Mouse (Mus musculus) adrenal gland, adult 8-10 months (tissue): ENCODE measurements around the gene Ube2u. TPM values are rescaled to one million over a fixed set of nuclear protein-coding genes. Genes with fewer than 3 reads are reported as not detected.

ENCODE experiments used
- DNase-seq: peaks from one replicate; pipeline ENCODE4 v3.0.0; 2022
- total RNA-seq, 4 experiments: library from RNA; stranded (reverse); gene quantifications; 2 replicates each; pipeline ENCODE4 v1.2.4; 2022

Gene Ube2u
- total RNA-seq, 4 experiments from 2014 or later, result not detected

DNA sequence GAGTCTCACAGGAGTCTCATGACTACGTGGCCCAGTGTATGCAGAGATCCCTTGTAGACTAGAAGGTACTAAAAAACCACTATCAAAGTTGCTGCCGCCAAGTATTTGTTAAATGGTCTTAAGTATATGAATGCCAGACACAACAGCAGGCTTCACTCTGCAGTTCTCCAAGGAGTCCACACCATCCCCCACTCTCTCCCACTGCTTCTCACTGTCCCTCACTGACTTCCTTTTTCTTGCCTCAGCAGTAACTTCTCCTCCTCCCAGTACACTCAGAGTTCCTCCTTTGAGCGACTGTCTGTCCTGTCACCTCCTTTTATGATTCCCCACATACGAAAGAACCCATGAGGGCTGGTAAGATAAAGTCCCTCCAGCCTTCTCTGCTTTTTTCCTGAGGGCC, 69.3 kb downstream of the Ube2u start:
- no peak for DNase-seq

DNA sequence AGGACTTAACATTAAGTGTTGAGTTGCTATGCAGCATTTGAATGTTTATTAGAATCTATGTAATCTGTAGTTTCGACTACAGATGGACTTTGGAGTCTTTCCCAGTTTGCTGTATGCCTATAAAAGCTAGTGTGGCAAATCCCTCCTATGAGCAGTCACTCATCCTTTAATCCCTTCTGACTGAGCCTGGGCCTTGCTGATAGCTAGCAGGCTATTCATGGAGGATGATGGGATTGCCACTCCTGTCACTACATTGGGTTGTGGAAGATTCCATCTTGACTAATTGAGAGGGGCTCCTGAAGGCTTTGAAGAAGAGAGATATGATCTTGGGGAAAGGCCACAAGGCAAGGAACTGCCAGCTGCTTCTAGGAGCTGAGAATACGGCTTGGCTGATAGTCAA, 74.6 kb downstream of the Ube2u start:
- no peak for DNase-seq

DNA sequence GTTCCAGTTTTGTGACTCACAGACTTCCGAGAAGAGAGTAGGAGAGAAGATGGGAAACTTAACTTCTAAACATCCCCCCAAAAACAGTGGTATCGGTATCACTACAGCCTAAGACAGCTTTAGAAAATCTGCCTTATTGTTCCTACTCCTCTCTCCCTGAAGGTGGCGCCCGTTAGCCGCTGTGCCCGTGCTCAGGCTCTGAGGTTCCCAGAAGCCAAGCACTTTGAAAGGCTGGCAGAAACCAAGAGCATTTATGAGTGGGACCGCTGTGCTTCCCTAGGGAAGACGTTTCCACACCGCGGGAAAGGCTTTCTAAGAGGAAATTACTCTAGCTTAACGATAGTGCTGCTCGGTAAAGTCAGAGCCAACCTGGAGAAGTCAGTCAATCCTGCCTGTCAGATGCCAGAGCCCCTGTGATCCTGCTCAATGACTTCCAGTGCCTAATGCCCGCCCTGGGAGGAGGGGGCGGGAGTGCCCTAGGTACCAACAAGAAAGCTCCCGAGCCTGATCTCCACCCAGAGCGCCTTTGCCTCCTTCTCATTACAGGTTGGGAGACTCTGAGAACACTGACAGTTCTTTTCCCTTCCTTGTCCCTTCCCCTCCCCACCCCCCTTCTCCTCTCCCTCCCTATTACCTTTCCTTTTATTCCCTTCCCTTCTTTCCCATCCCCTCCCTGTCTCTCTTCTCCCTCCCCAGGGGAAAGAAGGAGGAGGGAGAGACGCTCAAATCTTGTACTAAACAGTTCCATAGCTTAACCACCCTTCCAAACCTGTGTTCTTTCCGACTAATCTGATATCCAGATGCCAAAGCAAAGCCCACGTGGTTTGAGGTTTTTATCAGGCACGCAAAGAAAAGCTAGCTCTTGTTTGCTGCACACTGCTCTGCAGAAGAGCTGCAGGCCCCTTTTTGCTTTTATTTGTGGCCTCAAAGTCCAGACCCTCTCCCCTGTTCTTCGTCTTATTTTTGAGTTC, 109.9 kb downstream of the Ube2u start:
- peak; percentile 36 for DNase-seq

DNA sequence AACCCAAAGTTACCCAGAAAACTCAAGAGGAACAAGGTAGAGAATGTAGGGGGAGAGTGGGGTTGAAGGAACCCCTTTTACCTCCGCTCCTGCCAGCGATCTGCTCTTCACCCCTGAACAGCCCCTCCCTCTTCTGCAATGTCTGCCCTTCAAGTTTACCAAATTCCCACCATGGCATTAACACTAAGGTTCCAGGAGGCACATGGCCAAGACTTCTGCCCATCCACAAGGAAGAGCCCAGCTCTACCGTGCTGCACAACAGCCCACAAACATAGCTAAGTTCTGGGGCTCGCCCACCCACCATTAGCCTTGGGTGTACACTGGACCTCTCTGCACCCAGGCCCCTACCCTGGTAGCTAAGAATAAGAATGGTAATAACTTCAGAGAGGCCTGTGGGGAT, 117.1 kb downstream of the Ube2u start:
- no peak for DNase-seq

DNA sequence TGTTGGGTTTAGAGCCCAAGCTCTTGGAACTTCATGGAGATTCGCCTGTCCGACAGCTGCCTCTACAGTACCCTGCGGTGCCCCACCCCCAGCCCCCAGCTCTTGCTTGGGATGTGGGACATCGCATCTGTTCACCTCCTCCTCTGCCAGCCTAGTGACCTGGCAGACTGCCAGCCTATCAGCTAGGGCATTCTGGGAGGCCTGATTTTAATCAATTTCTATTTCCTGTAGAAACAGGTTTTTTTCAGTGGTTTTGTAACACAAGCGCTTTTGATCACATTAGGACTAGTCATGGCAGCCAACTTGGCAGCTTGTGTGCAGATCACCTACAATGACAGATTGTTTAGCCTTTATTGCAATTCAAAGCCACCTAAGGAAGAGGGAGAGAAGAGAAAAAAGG, 118.0 kb downstream of the Ube2u start:
- DNase-seq, result no peak

DNA sequence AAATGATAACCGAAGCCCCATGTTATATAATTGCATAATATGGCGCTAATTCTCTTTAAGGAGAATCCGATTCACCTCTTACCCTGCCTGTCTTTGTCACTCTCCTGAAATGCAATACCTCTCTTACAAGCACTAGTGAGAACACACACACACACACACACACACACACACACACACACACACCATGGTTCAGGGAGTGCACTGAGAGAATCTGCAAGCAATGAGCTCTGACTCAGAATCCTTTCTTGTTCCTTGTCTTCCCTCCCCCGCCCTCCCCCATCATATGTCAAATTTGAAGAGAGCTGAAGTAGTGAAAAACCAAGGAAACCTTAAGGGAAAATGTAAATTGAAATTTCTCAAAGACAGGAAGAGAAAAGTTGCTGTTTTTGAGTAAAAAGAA, 118.4 kb downstream of the Ube2u start:
- no peak for DNase-seq
